Mouse (Mus musculus) forebrain, embryonic 14.5 days (tissue): ENCODE data around the gene Arid4a. TPM values are rescaled to one million over a fixed set of nuclear protein-coding genes. Genes with fewer than 3 reads are reported as not detected.
"Not testable (repeated sequence)": the region's sequence is repeated elsewhere in the genome, so short reads cannot be mapped to it uniquely, and the experiment has no call there.

Source experiments
- ATAC-seq: fragments of 200-750 bp; cut with Nextera tagmentation; 2 replicates; pipeline ENCODE4 v1.8.0; 2017; ENCODE audit warnings: mild to moderate bottlenecking, moderate library complexity
- DNase-seq: peaks from one replicate; pipeline ENCODE4 v3.0.0-alpha.2; 2015; ENCODE audit warnings: low spot score
- H3K27ac ChIP-seq: fragments of 300-500 bp; sonication (generic); 2 replicates; pipeline ENCODE4 v1.5.1; 2014; ENCODE audit warnings: low read depth, mild to moderate bottlenecking, control low read depth, low read length, moderate library complexity
- H3K27me3 ChIP-seq: fragments of 300-500 bp; sonication (generic); replicated peaks from 2 replicates; pipeline ENCODE4 v1.6.1; 2014; ENCODE audit warnings: low read length, control low read depth, mixed read lengths; ENCODE audit not compliant: control insufficient read depth, insufficient read depth
- H3K36me3 ChIP-seq: fragments of 300-500 bp; sonication (generic); 2 replicates; pipeline ENCODE4 v1.6.1; 2014; ENCODE audit warnings: low read length, control low read depth; ENCODE audit not compliant: control insufficient read depth, insufficient read depth
- H3K4me1 ChIP-seq: fragments of 300-500 bp; sonication (generic); 2 replicates; pipeline ENCODE4 v1.6.1; 2014; ENCODE audit warnings: antibody characterized with exemption, low read length, control low read depth; ENCODE audit not compliant: control insufficient read depth, insufficient read depth
- H3K4me2 ChIP-seq: fragments of 300-500 bp; sonication (generic); 2 replicates; pipeline ENCODE4 v1.6.1; 2014; ENCODE audit warnings: mild to moderate bottlenecking, control low read depth, low read length
- H3K4me3 ChIP-seq: fragments of 300-500 bp; sonication (generic); 2 replicates; pipeline ENCODE4 v1.5.1; 2014; ENCODE audit warnings: low read depth, low read length, control low read depth
- H3K9ac ChIP-seq: fragments of 300-500 bp; sonication (generic); 2 replicates; pipeline ENCODE4 v1.6.1; 2014; ENCODE audit warnings: mild to moderate bottlenecking, low read length, control low read depth, moderate library complexity
- H3K9me3 ChIP-seq: fragments of 300-500 bp; sonication (generic); replicated peaks from 2 replicates; pipeline ENCODE4 v1.6.1; 2016; ENCODE audit warnings: low read length, control low read depth, mixed read lengths; ENCODE audit not compliant: control insufficient read depth
- WGBS: fragments of 180-500 bp; shearing (Covaris S2); extraction: QIAGEN DNeasy Blood & Tissue Kit; methylation state at CpG from one replicate; pipeline ENCODE4 v1.1.7; 2014; 5-methylcytosine and 5-hydroxymethylcytosine counted together
- polyA plus RNA-seq: library from polyadenylated mRNA; unstranded; fragments of >200 nt; fragmentation: Nextera tagmentation; extraction: Ambion mirVana; gene quantifications from 2 replicates; pipeline ENCODE4 v1.2.1, GENCODE M21; 2014

The Arid4a gene
- polyA plus RNA-seq, 1 experiment from 2014 or later: 34.1 TPM

- Histone ChIP-seq H3K27me3 (no peaks in the 10 kb centered on the region), H3K36me3 (peaks cover 85% of the 10 kb centered on the region), H3K27ac (no peak overlapping the region), H3K4me2 (no peak overlapping the region), H3K4me1 (no peaks in the 10 kb centered on the region), H3K9me3 (no peaks in the 10 kb centered on the region), H3K9ac (no peak overlapping the region), H3K4me3 (no peak overlapping the region)
- no peak for ATAC-seq
- WGBS: 97% methylated on average over 10 of the region's 10 CpGs
- no peak for DNase-seq
Observed at GRCm38 (mm10) chr12:71024411-71024810, 8.6 kb downstream of the Arid4a start.

- not testable (repeated sequence) for H3K4me2 ChIP-seq, ATAC-seq, H3K4me1 ChIP-seq, H3K27ac ChIP-seq, H3K27me3 ChIP-seq, H3K9ac ChIP-seq, H3K9me3 ChIP-seq, H3K4me3 ChIP-seq, DNase-seq
- 94% methylated on average over 8 of the region's 8 CpGs for WGBS
- H3K36me3 ChIP-seq: peaks cover 66% of the 10 kb centered on the region
Observed at GRCm38 (mm10) chr12:71028265-71028664, 12.5 kb downstream of the Arid4a start.

GRCm38 (mm10) chr12:71030260-71030659 is 14.5 kb downstream of the Arid4a start:
- Histone ChIP-seq H3K27ac (no peak overlapping the region), H3K9ac (no peak overlapping the region), H3K27me3 (no peaks in the 10 kb centered on the region), H3K4me2 (no peak overlapping the region), H3K4me3 (no peak overlapping the region), H3K36me3 (peaks cover 50% of the 10 kb centered on the region), H3K9me3 (no peaks in the 10 kb centered on the region), H3K4me1 (no peaks in the 10 kb centered on the region)
- DNase-seq (no peak), ATAC-seq (no peak)
- 92% methylated on average over 8 of the region's 8 CpGs for WGBS

- H3K9me3 ChIP-seq: no peaks in the 10 kb centered on the region
- H3K9ac ChIP-seq: no peak overlapping the region
- no peak overlapping the region for H3K4me2 ChIP-seq
- WGBS: 91% methylated on average over 5 of the region's 5 CpGs
- H3K4me3 ChIP-seq: no peak overlapping the region
- H3K27ac ChIP-seq: no peak overlapping the region
- H3K4me1 ChIP-seq: no peaks in the 10 kb centered on the region
- ATAC-seq (no peak), DNase-seq (no peak)
- H3K27me3 ChIP-seq: no peaks in the 10 kb centered on the region
- peaks cover 46% of the 10 kb centered on the region for H3K36me3 ChIP-seq
Observed at GRCm38 (mm10) chr12:71030722-71031121, 14.9 kb downstream of the Arid4a start.

GRCm38 (mm10) chr12:71035826-71036225 is 20.0 kb downstream of the Arid4a start:
- Histone ChIP-seq H3K4me3 (no peak overlapping the region), H3K4me1 (no peaks in the 10 kb centered on the region), H3K9ac (no peak overlapping the region), H3K27ac (no peak overlapping the region), H3K36me3 (peaks cover 36% of the 10 kb centered on the region), H3K27me3 (no peaks in the 10 kb centered on the region), H3K4me2 (no peak overlapping the region), H3K9me3 (no peaks in the 10 kb centered on the region)
- ATAC-seq (no peak), DNase-seq (no peak)
- 87% methylated on average over 4 of the region's 4 CpGs for WGBS

GRCm38 (mm10) chr12:71036729-71037404 is 21.1 kb downstream of the Arid4a start:
- H3K9me3 ChIP-seq: no peaks in the 10 kb centered on the region
- peaks cover 45% of the 10 kb centered on the region for H3K36me3 ChIP-seq
- 91% methylated on average over 12 of the region's 12 CpGs for WGBS
- no peak overlapping the region for H3K4me3 ChIP-seq
- H3K9ac ChIP-seq: no peak overlapping the region
- no peak for ATAC-seq
- H3K27ac ChIP-seq: no peak overlapping the region
- no peaks in the 10 kb centered on the region for H3K4me1 ChIP-seq
- H3K4me2 ChIP-seq: no peak overlapping the region
- H3K27me3 ChIP-seq: no peaks in the 10 kb centered on the region
- DNase-seq: no peak

GRCm38 (mm10) chr12:71040462-71040861 is 24.7 kb downstream of the Arid4a start:
- DNase-seq (no peak), ATAC-seq (no peak)
- Histone ChIP-seq H3K36me3 (peaks cover 54% of the 10 kb centered on the region), H3K27me3 (no peaks in the 10 kb centered on the region), H3K4me3 (no peak overlapping the region), H3K4me1 (no peaks in the 10 kb centered on the region), H3K9me3 (no peaks in the 10 kb centered on the region), H3K9ac (no peak overlapping the region), H3K27ac (no peak overlapping the region), H3K4me2 (no peak overlapping the region)
- WGBS: 96% methylated on average over 7 of the region's 7 CpGs

GRCm38 (mm10) chr12:71042451-71042850 is 26.7 kb downstream of the Arid4a start:
- H3K4me2 ChIP-seq: no peak overlapping the region
- H3K9ac ChIP-seq: no peak overlapping the region
- H3K4me1 ChIP-seq: peaks cover 4% of the 10 kb centered on the region; the same call in 1 of the 2 replicates
- ATAC-seq: no peak
- WGBS: 97% methylated on average over 1 of the region's 1 CpGs
- H3K9me3 ChIP-seq: no peaks in the 10 kb centered on the region
- no peak overlapping the region for H3K4me3 ChIP-seq
- H3K27ac ChIP-seq: no peak overlapping the region
- no peak for DNase-seq
- H3K27me3 ChIP-seq: no peaks in the 10 kb centered on the region
- peaks cover 57% of the 10 kb centered on the region for H3K36me3 ChIP-seq

- no peak overlapping the region for H3K4me3 ChIP-seq
- H3K27ac ChIP-seq: no peak overlapping the region
- no peaks in the 10 kb centered on the region for H3K27me3 ChIP-seq
- no peaks in the 10 kb centered on the region for H3K9me3 ChIP-seq
- DNase-seq (no peak), ATAC-seq (no peak)
- peaks cover 8% of the 10 kb centered on the region; the same call in 1 of the 2 replicates for H3K4me1 ChIP-seq
- H3K9ac ChIP-seq: no peak overlapping the region
- no peak overlapping the region for H3K4me2 ChIP-seq
- WGBS: 88% methylated on average over 3 of the region's 3 CpGs
- H3K36me3 ChIP-seq: peaks cover 49% of the 10 kb centered on the region
Observed at GRCm38 (mm10) chr12:71043571-71043970, 27.8 kb downstream of the Arid4a start.
